In genomic region chrX:133655196-133655595, GRCm38 (mm10) we compare ENCODE assay signal across 15 mouse cellular contexts. TPM values are rescaled to one million over a fixed set of nuclear protein-coding genes. Genes with fewer than 3 reads are reported as not detected.
"Had no signal": no experiment of that assay in that cellular context is flagged by ENCODE, and none has a peak within 500 bp of the region (broad histone marks: within the 10 kb centered on the region; RNA-seq: fewer than 3 reads in every experiment).

No protein-coding gene starts in this region.

- H3K27me3 ChIP-seq: liver, embryonic 13.5 days; lung, embryonic 15.5 days; neural tube, embryonic 12.5 days had no signal

- DNase-seq: liver; liver, embryonic 13.5 days; liver, postnatal 0 days; lung, postnatal 36 days; right cerebral cortex, postnatal 4 days; spleen, adult 18-20 months; thymus, adult 18-20 months; thymus, postnatal 14 days had no signal

- H3K4me1 ChIP-seq: limb, embryonic 12.5 days; liver, embryonic 13.5 days; neural tube, embryonic 12.5 days had no signal

- ATAC-seq: liver, postnatal 0 days had no signal

- H3K36me3 ChIP-seq: limb, embryonic 12.5 days; liver, embryonic 13.5 days; lung, embryonic 15.5 days; midbrain, embryonic 10.5 days; neural tube, embryonic 12.5 days had no signal

- H3K27ac ChIP-seq: kidney, postnatal 0 days; liver, embryonic 13.5 days; lung, embryonic 15.5 days; midbrain, embryonic 10.5 days; neural tube, embryonic 12.5 days had no signal

- H3K9ac ChIP-seq: limb, embryonic 12.5 days; liver, embryonic 13.5 days; liver, postnatal 0 days; lung, embryonic 15.5 days; neural tube, embryonic 12.5 days had no signal

- H3K4me2 ChIP-seq: limb, embryonic 12.5 days; liver, embryonic 13.5 days; lung, embryonic 15.5 days; neural tube, embryonic 12.5 days had no signal

- H3K4me3 ChIP-seq: limb, embryonic 12.5 days; liver, embryonic 13.5 days; lung, embryonic 15.5 days; midbrain, embryonic 10.5 days; neural tube, embryonic 12.5 days had no signal

- H3K9me3 ChIP-seq: limb, embryonic 12.5 days; liver, embryonic 13.5 days; lung, embryonic 15.5 days; midbrain, embryonic 10.5 days; neural tube, embryonic 12.5 days had no signal

RNA-seq across cellular contexts. Expression of gene Pcdh19, which starts 33.6 kb away (rescaled TPM):
- total RNA-seq: megakaryocyte progenitor cell, adult 5-6 weeks; neutrophil, adult 5-6 weeks had no signal
